Mouse (Mus musculus): ENCODE measurements around the gene Tfip11. TPM values are rescaled to one million over a fixed set of nuclear protein-coding genes. Genes with fewer than 3 reads are reported as not detected.

Gene Tfip11
- polyA plus RNA-seq, 1 experiment, result 26.4 TPM

DNA sequence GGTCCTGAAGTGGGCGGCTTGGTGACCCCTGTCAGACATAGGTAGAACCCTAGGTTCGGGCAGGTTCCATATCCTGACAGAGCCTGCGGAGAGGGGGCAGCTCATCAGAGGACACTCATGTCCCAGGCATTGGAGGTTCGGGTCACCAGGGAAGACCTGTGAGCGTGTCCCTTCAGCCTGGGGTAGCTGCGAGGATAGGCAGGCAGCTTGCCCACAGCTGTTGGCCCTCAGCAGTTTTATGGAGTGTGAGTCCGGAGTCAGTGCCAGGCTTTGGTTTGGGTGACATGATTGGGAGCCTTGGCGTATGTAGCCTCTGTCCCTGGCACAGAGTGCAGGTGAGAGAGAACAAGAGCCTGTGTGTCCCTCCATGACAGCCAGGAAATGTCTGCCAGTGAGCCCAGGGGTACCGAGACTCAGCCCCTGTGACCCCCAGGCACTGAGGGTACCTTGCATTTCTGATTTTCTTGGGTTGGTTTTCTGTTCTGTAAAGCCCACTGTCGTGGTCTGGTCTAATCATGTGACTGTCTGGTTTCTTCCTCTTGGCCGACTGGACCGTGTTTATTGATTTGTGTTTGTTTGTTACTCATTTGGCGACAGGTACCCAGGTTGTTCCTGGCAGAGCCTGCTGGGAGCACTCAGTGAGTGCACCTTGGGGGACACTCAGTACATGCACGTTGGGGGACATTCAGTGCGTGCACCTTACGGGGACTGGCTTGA is 36.2 kb upstream of the Tfip11 start:
- Histone ChIP-seq H3K4me1 (ENCODE audit: control insufficient read depth, insufficient read depth, low read length) (peaks cover 38% of the 10 kb centered on the region), H3K27ac (ENCODE audit: insufficient read depth, low read depth, low read length) (no peak overlapping the region), H3K4me3 (ENCODE audit: insufficient read depth, low read length) (no peak overlapping the region)
- TF ChIP-seq POLR2A (IDR thresholded peaks at IDR 0.05; ENCODE audit: borderline replicate concordance, low read depth, low read length) (no peak), CTCF (IDR thresholded peaks at IDR 0.05; ENCODE audit: low read depth, low read length) (no peak)

GRCm38 (mm10) chr5:112290536-112290880 is 35.6 kb upstream of the Tfip11 start:
- Histone ChIP-seq H3K4me3 (ENCODE audit: insufficient read depth, low read length) (no peak overlapping the region), H3K27ac (ENCODE audit: insufficient read depth, low read depth, low read length) (no peak overlapping the region), H3K4me1 (ENCODE audit: control insufficient read depth, insufficient read depth, low read length) (peaks cover 39% of the 10 kb centered on the region)
- TF ChIP-seq POLR2A (IDR thresholded peaks at IDR 0.05; ENCODE audit: borderline replicate concordance, low read depth, low read length) (no peak), CTCF (IDR thresholded peaks at IDR 0.05; ENCODE audit: low read depth, low read length) (no peak)

- H3K27ac ChIP-seq (ENCODE audit: insufficient read depth, low read depth, low read length), result no peak overlapping the region
- H3K4me1 ChIP-seq (ENCODE audit: control insufficient read depth, insufficient read depth, low read length), result peaks cover 33% of the 10 kb centered on the region
Observed at GRCm38 (mm10) chr5:112291866-112292265, 34.3 kb upstream of the Tfip11 start.

DNA sequence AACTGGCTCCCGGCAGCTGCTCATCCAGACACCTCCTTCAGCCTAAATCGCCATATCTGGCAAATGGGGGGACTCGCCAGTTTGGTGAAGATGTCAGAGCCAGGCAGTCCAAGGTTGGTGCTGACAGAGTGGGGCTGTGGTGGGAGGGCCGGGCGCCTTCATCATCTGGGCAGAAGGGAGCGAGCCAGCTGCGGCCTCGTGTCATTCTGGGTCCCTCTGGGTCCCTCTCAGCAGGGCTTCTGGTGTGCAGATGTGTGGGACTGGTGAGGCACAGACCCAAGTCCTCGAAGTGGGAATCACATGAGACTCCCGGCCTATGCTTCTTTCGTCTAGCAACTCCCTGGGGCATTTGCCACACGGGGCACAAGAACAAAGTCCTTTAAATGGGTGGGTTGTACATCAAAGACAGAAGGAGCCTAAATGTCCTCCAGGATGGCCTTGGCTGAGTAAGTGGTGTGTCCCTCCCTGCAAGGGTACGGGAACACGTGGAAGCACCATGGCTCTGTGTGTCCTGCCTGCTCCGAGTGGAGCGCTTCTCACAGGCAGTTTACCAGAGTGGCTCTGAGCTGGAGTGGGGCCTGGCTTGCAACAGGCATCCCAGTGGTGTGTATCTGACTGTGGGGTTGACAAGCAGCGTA is 33.7 kb upstream of the Tfip11 start:
- Histone ChIP-seq H3K27ac (ENCODE audit: insufficient read depth, low read depth, low read length) (no peak overlapping the region), H3K4me3 (ENCODE audit: insufficient read depth, low read length) (no peak overlapping the region), H3K4me1 (ENCODE audit: control insufficient read depth, insufficient read depth, low read length) (peaks cover 35% of the 10 kb centered on the region)
- no peak for TF ChIP-seq POLR2A (IDR thresholded peaks at IDR 0.05; ENCODE audit: borderline replicate concordance, low read depth, low read length)
- no peak for TF ChIP-seq CTCF (IDR thresholded peaks at IDR 0.05; ENCODE audit: low read depth, low read length)

More at GRCm38 (mm10) chr5:112291866-112292265, 34.3 kb upstream of the Tfip11 start:
- no peak overlapping the region for H3K4me3 ChIP-seq (ENCODE audit: insufficient read depth, low read length)
- TF ChIP-seq CTCF (IDR thresholded peaks at IDR 0.05; ENCODE audit: low read depth, low read length) (no peak), POLR2A (IDR thresholded peaks at IDR 0.05; ENCODE audit: borderline replicate concordance, low read depth, low read length) (no peak)

DNA sequence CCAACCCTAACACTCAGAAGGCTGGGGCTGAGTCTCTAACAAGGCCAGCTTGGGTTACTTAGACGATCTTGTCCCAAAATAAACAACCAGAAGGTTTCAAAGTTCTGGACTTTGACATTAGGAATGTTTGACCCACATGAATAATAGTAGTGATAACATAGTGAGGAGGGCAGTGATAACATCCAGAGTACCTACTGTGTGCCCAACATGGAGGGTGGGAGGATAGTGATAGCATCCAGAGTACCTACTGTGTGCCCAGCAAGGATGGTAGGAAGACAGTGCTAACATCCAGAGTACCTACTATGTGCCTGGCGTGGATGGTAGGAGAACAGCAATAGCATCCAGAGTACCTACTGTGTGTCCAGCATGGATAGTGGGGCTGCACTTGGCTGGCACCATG is 32.4 kb upstream of the Tfip11 start:
- H3K4me3 ChIP-seq (ENCODE audit: insufficient read depth, low read length), result no peak overlapping the region
- no peak for TF ChIP-seq CTCF (IDR thresholded peaks at IDR 0.05; ENCODE audit: low read depth, low read length)
- TF ChIP-seq POLR2A (IDR thresholded peaks at IDR 0.05; ENCODE audit: borderline replicate concordance, low read depth, low read length), result no peak
- peaks cover 34% of the 10 kb centered on the region for H3K4me1 ChIP-seq (ENCODE audit: control insufficient read depth, insufficient read depth, low read length)
- H3K27ac ChIP-seq (ENCODE audit: insufficient read depth, low read depth, low read length), result no peak overlapping the region

- TF ChIP-seq POLR2A (IDR thresholded peaks at IDR 0.05; ENCODE audit: borderline replicate concordance, low read depth, low read length) (no peak), CTCF (IDR thresholded peaks at IDR 0.05; ENCODE audit: low read depth, low read length) (no peak)
- no peak overlapping the region for H3K27ac ChIP-seq (ENCODE audit: insufficient read depth, low read depth, low read length)
- peaks cover 43% of the 10 kb centered on the region for H3K4me1 ChIP-seq (ENCODE audit: control insufficient read depth, insufficient read depth, low read length)
- no peak overlapping the region for H3K4me3 ChIP-seq (ENCODE audit: insufficient read depth, low read length)
Observed at GRCm38 (mm10) chr5:112294696-112295095, 31.5 kb upstream of the Tfip11 start.

- Histone ChIP-seq H3K4me3 (ENCODE audit: insufficient read depth, low read length) (no peak overlapping the region), H3K4me1 (ENCODE audit: control insufficient read depth, insufficient read depth, low read length) (peaks cover 41% of the 10 kb centered on the region), H3K27ac (ENCODE audit: insufficient read depth, low read depth, low read length) (no peak overlapping the region)
- TF ChIP-seq POLR2A (IDR thresholded peaks at IDR 0.05; ENCODE audit: borderline replicate concordance, low read depth, low read length) (no peak), CTCF (IDR thresholded peaks at IDR 0.05; ENCODE audit: low read depth, low read length) (no peak)
Observed at GRCm38 (mm10) chr5:112295162-112295561, 31.0 kb upstream of the Tfip11 start.

DNA sequence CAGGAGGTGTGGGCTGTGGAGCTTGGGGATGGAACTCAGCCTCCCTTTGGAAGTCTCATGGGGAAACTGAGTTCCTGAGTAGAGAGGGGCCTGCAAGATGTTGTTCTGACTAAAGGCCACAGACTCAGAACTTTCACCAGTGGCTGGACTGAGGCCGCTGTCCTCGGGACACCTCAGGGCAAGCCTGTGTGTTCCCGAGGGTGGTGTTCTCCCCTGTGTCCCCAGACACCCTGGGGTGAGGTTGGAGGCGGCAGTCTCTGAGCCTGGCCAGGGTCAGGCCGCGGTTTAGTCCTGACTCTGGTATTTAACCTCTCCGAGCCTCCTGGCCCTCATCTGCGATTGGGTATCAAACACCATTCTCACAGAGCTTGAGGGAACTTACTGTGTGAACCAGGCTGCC is 30.6 kb upstream of the Tfip11 start:
- TF ChIP-seq POLR2A (IDR thresholded peaks at IDR 0.05; ENCODE audit: borderline replicate concordance, low read depth, low read length) (no peak), CTCF (IDR thresholded peaks at IDR 0.05; ENCODE audit: low read depth, low read length) (no peak)
- Histone ChIP-seq H3K4me1 (ENCODE audit: control insufficient read depth, insufficient read depth, low read length) (peaks cover 43% of the 10 kb centered on the region), H3K27ac (ENCODE audit: insufficient read depth, low read depth, low read length) (no peak overlapping the region), H3K4me3 (ENCODE audit: insufficient read depth, low read length) (no peak overlapping the region)

DNA sequence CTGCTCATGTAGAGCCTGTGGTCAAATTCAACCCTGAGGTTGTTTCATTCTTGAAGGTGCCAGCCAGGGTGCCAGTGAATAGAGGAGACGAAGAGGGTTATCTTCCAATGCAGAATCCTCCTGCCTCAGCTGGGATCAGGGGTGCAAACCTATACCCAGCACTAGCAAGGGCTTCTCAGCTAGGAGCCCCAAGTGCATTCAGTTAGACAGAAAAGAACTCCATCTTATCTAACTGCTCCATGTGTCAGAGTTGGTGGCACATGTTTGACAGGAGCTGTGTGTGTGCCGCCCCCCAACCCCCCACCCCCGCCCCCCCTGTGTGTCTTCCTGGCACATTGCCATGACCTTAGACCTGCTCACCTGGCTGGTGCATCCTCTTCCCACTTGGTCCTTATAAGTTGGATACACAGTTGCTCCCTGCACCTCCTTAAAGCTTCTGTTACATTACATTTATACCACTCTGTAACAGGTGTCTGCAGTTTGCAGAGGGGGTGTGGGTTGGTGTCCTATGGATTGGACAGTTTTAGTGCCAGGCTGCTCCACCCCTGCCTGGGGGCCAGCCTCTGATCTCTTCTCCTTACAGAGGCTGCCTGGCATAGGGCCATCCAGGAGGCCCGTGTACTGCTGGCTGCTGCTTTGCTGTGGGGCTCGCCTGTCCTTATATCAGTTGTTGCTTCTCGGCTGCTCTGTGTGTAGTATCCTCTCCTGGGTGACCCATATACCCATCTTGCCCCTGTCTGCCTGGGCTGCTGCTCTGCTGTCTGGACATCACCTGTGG is 29.6 kb upstream of the Tfip11 start:
- Histone ChIP-seq H3K27ac (ENCODE audit: insufficient read depth, low read depth, low read length) (peak overlapping the region; percentile 70), H3K4me3 (ENCODE audit: insufficient read depth, low read length) (no peak overlapping the region), H3K4me1 (ENCODE audit: control insufficient read depth, insufficient read depth, low read length) (peaks cover 43% of the 10 kb centered on the region)
- TF ChIP-seq CTCF (IDR thresholded peaks at IDR 0.05; ENCODE audit: low read depth, low read length), result no peak
- no peak for TF ChIP-seq POLR2A (IDR thresholded peaks at IDR 0.05; ENCODE audit: borderline replicate concordance, low read depth, low read length)

- H3K4me3 ChIP-seq (ENCODE audit: insufficient read depth, low read length), result no peak overlapping the region
- peak overlapping the region; percentile 70 for H3K27ac ChIP-seq (ENCODE audit: insufficient read depth, low read depth, low read length)
- TF ChIP-seq POLR2A (IDR thresholded peaks at IDR 0.05; ENCODE audit: borderline replicate concordance, low read depth, low read length) (no peak), CTCF (IDR thresholded peaks at IDR 0.05; ENCODE audit: low read depth, low read length) (no peak)
- H3K4me1 ChIP-seq (ENCODE audit: control insufficient read depth, insufficient read depth, low read length), result peaks cover 43% of the 10 kb centered on the region
Observed at GRCm38 (mm10) chr5:112297257-112297656, 28.9 kb upstream of the Tfip11 start.
